Mouse (Mus musculus) liver, embryonic 14.5 days (tissue): ENCODE results near the gene Ano10. TPM values are rescaled to one million over a fixed set of nuclear protein-coding genes. Genes with fewer than 3 reads are reported as not detected.
A peak's percentile ranks its signal among the peaks of the same experiment; 100 is the strongest.

ENCODE experiments used
- ATAC-seq: fragments of 200-750 bp; cut with Nextera tagmentation; 2 replicates; pipeline ENCODE4 v1.8.0; 2017; ENCODE audit warnings: moderate number of reproducible peaks, mild to moderate bottlenecking, moderate library complexity; ENCODE audit not compliant: insufficient read depth
- DNase-seq, 3 experiments: peaks; one replicate each; pipeline ENCODE4 v3.0.0-alpha.2; 2012 to 2013; ENCODE audit warnings: low read depth in 3 of 3, low spot score in 3 of 3
- H3K27ac ChIP-seq: fragments of 300-500 bp; sonication (generic); 2 replicates; pipeline ENCODE4 v1.5.1; 2014; ENCODE audit warnings: moderate library complexity, mild to moderate bottlenecking, control low read depth, inconsistent platforms
- H3K27me3 ChIP-seq: fragments of 300-500 bp; sonication (generic); 2 replicates; pipeline ENCODE4 v1.6.1; 2014; ENCODE audit warnings: mild to moderate bottlenecking, low read length, moderate library complexity; ENCODE audit not compliant: control insufficient read depth, insufficient read depth
- H3K36me3 ChIP-seq: fragments of 300-500 bp; sonication (generic); replicated peaks from 2 replicates; pipeline ENCODE4 v1.6.1; 2014; ENCODE audit warnings: low read depth; ENCODE audit not compliant: control insufficient read depth, insufficient read depth
- H3K4me1 ChIP-seq, 2 experiments: fragments of 200-500 bp in 1 of 2; fragments of 300-500 bp in 1 of 2; sonication (generic) in 1 of 2; replicated peaks; 2 replicates each; pipeline ENCODE4 v1.6.1; 2012 to 2014; ENCODE audit warnings: antibody characterized with exemption in 1 of 2, inconsistent platforms in 1 of 2, low read length in 1 of 2; ENCODE audit not compliant: control insufficient read depth in 2 of 2, insufficient read depth in 2 of 2
- H3K4me2 ChIP-seq: fragments of 300-500 bp; sonication (generic); 2 replicates; pipeline ENCODE4 v1.6.1; 2014; ENCODE audit warnings: low read depth, mild to moderate bottlenecking, control low read depth, moderate library complexity
- H3K4me3 ChIP-seq, 2 experiments: fragments of 200-500 bp in 1 of 2; fragments of 300-500 bp in 1 of 2; sonication (generic) in 1 of 2; 2 replicates each; pipeline ENCODE4 v1.5.1; 2012 to 2014; ENCODE audit warnings: low read depth in 2 of 2, low read length in 2 of 2, mild to moderate bottlenecking in 2 of 2, control low read depth in 1 of 2, inconsistent platforms in 1 of 2, moderate library complexity in 1 of 2; ENCODE audit not compliant: insufficient read depth in 1 of 2
- H3K9ac ChIP-seq: fragments of 300-500 bp; sonication (generic); replicated peaks from 2 replicates; pipeline ENCODE4 v1.6.1; 2014; ENCODE audit warnings: mild to moderate bottlenecking, control low read depth, moderate library complexity
- H3K9me3 ChIP-seq: fragments of 300-500 bp; sonication (generic); 2 replicates; pipeline ENCODE4 v1.6.1; 2016; ENCODE audit warnings: low read length, mixed read lengths; ENCODE audit not compliant: control insufficient read depth
- CTCF ChIP-seq: IDR thresholded peaks from 2 replicates; pipeline ENCODE4 v1.5.1; 2016; ENCODE audit warnings: antibody characterized with exemption, low read depth, control low read depth
- EP300 ChIP-seq: IDR thresholded peaks from 2 replicates; pipeline ENCODE4 v1.6.1; 2016; ENCODE audit warnings: antibody characterized with exemption, low read depth
- WGBS: fragments of 180-500 bp; shearing (Covaris S2); extraction: QIAGEN DNeasy Blood & Tissue Kit; methylation state at CpG from one replicate; pipeline ENCODE4 v1.1.7; 2014; ENCODE audit not compliant: insufficient replicate concordance; 5-methylcytosine and 5-hydroxymethylcytosine counted together
- polyA plus RNA-seq, 2 experiments: library from polyadenylated mRNA; depleted of rRNA in 1 of 2; stranded (reverse) in 1 of 2; unstranded in 1 of 2; fragments of >200 nt; fragmentation: Nextera tagmentation in 1 of 2; extraction: Ambion mirVana in 1 of 2; gene quantifications; 2 replicates each; pipeline versions ENCODE4 v1.2.1 to v1.2.3; 2012 to 2014

Gene Ano10
- polyA plus RNA-seq, 2 experiments = 6.9 to 11.4 TPM

DNA sequence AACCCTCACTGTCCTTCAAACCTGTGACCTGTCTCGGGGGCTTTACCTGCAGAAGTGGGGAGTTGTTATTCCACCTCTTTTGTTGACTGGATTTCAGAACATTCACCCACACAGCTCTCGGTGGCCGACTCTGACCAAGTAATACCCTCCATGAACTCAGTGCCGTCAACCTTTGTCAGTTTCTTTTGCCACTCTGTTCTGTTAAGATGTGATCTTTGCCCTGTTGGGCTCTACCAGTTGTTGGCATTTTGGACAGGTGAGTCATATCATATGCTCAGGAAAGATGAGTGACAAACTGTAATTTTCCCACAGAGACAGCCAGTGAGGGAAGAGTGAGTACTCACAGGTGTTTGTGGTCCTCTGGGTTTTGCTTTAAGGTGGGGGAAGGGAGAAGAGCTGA is 129.7 kb downstream of the Ano10 start:
- H3K4me2 ChIP-seq = no peak overlapping the region
- H3K4me3 ChIP-seq = no peak overlapping the region
- TF ChIP-seq EP300 (no peak), CTCF (no peak)
- peaks cover 5% of the 10 kb centered on the region for H3K36me3 ChIP-seq
- 76% methylated on average over 4 of the region's 4 CpGs for WGBS
- H3K9me3 ChIP-seq = no peaks in the 10 kb centered on the region
- no peak overlapping the region for H3K27ac ChIP-seq
- no peak for DNase-seq
- ATAC-seq = no peak
- no peaks in the 10 kb centered on the region for H3K4me1 ChIP-seq
- no peaks in the 10 kb centered on the region for H3K27me3 ChIP-seq
- H3K9ac ChIP-seq = no peak overlapping the region

DNA sequence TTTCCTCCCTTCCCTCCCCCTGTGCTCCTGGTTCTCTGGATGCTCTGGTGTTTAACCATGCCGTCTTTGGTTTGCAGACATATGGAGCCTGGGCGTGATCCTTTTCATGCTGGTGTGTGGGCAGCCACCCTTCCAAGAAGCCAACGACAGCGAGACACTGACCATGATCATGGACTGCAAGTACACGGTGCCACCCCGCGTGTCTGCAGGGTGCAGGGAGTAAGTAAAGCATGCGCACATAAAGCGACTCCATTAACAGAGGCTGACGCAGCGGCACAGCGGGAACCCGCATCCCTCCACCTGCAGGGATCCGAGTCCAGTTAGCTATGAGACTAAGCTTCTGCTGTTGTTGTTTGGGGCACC is 137.2 kb downstream of the Ano10 start:
- Histone ChIP-seq H3K4me1 (no peaks in the 10 kb centered on the region), H3K4me2 (no peak overlapping the region), H3K27ac (no peak overlapping the region), H3K9me3 (no peaks in the 10 kb centered on the region), H3K36me3 (peaks cover 5% of the 10 kb centered on the region; the same call in 1 of the 2 replicates), H3K27me3 (no peaks in the 10 kb centered on the region), H3K9ac (no peak overlapping the region), H3K4me3 (no peak overlapping the region)
- no peak for TF ChIP-seq EP300
- TF ChIP-seq CTCF = no peak
- DNase-seq (no peak), ATAC-seq (no peak)
- 91% methylated on average over 14 of the region's 14 CpGs for WGBS

GRCm38 (mm10) chr9:122156389-122157078 is 137.7 kb downstream of the Ano10 start:
- H3K4me3 ChIP-seq = no peak overlapping the region
- H3K4me1 ChIP-seq = no peaks in the 10 kb centered on the region
- peaks cover 5% of the 10 kb centered on the region; the same call in 1 of the 2 replicates for H3K36me3 ChIP-seq
- no peak overlapping the region for H3K9ac ChIP-seq
- 61% methylated on average over 5 of the region's 5 CpGs for WGBS
- no peak overlapping the region for H3K27ac ChIP-seq
- no peak overlapping the region for H3K4me2 ChIP-seq
- H3K9me3 ChIP-seq = no peaks in the 10 kb centered on the region
- DNase-seq = no peak
- H3K27me3 ChIP-seq = no peaks in the 10 kb centered on the region
- no peak for ATAC-seq
- TF ChIP-seq EP300 (no peak), CTCF (peak; percentile 73)

- no peak for ATAC-seq
- TF ChIP-seq CTCF (no peak), EP300 (no peak)
- Histone ChIP-seq H3K27ac (no peak overlapping the region), H3K9ac (no peak overlapping the region), H3K9me3 (no peaks in the 10 kb centered on the region), H3K4me3 (no peak overlapping the region), H3K27me3 (no peaks in the 10 kb centered on the region), H3K36me3 (peaks cover 5% of the 10 kb centered on the region; the same call in 1 of the 2 replicates), H3K4me2 (no peak overlapping the region), H3K4me1 (no peaks in the 10 kb centered on the region)
- 76% methylated on average over 1 of the region's 1 CpGs for WGBS
- no peak for DNase-seq
These were observed 139.0 kb downstream of the Ano10 start for GRCm38 (mm10) chr9:122155193-122155592.

DNA sequence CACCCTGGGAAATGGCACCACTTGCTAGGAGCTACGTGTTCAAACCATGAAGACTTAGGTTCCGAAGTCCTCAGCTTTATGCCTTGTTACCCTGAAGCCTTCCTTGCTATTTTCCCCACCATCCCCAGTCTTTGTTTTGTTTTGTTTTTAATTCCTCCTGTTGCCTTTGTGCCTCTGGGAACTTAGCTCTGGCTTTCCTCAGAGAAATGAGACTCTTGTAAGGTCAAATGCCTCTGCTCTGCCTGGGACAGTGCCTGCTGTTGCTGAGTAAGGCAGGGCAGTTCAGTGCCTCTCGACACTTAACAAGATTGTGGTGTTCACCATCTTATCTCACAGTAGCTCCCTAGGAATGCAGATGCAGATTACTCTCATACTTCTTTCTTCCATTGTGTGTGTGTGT is 140.8 kb downstream of the Ano10 start:
- H3K27ac ChIP-seq = no peak overlapping the region
- no peak overlapping the region for H3K4me3 ChIP-seq
- DNase-seq = no peak
- TF ChIP-seq CTCF (no peak), EP300 (no peak)
- no peak overlapping the region for H3K4me2 ChIP-seq
- H3K36me3 ChIP-seq = peaks cover 5% of the 10 kb centered on the region; the same call in 1 of the 2 replicates
- H3K9ac ChIP-seq = no peak overlapping the region
- H3K4me1 ChIP-seq = peaks cover 0 to 8% of the 10 kb centered on the region in 2 experiments; a peak in 2 of 4 replicates
- no peak for ATAC-seq
- H3K9me3 ChIP-seq = no peaks in the 10 kb centered on the region
- WGBS = 60% methylated on average over 3 of the region's 3 CpGs
- no peaks in the 10 kb centered on the region for H3K27me3 ChIP-seq
